Mouse (Mus musculus) myocyte (in vitro differentiated cells): ENCODE results near the gene Dpep3. TPM values are rescaled to one million over a fixed set of nuclear protein-coding genes. Genes with fewer than 3 reads are reported as not detected.
"Not testable (repeated sequence)": the region's sequence is repeated elsewhere in the genome, so short reads cannot be mapped to it uniquely, and the experiment has no call there.

ENCODE experiments used
- H3K27me3 ChIP-seq: one replicate; pipeline ENCODE4 v1.6.1; 2011; ENCODE audit not compliant: control insufficient read depth, insufficient read depth, insufficient read length
- H3K36me3 ChIP-seq: one replicate; pipeline ENCODE4 v1.6.1; 2011; ENCODE audit not compliant: control insufficient read depth, insufficient read depth
- H3K4me2 ChIP-seq: one replicate; pipeline ENCODE4 v1.6.1; 2011; ENCODE audit warnings: low read depth, control low read depth
- H3K4me3 ChIP-seq: one replicate; pipeline ENCODE4 v1.5.1; 2011; ENCODE audit warnings: mild to moderate bottlenecking, control low read depth, moderate library complexity
- H3K79me2 ChIP-seq: one replicate; pipeline ENCODE4 v1.6.1; 2011; ENCODE audit not compliant: control insufficient read depth, insufficient read depth
- H3ac ChIP-seq: one replicate; pipeline ENCODE4 v1.6.1; 2011; ENCODE audit not compliant: control insufficient read depth, insufficient read length
- CEBPB ChIP-seq: IDR thresholded peaks from 2 replicates; pipeline ENCODE4 v1.6.1; 2011; ENCODE audit warnings: mild to moderate bottlenecking, moderate library complexity; ENCODE audit not compliant: poor library complexity, insufficient read depth, severe bottlenecking
- E2F4 ChIP-seq: IDR thresholded peaks from one replicate; pipeline ENCODE4 v1.6.1; 2011; ENCODE audit warnings: mild to moderate bottlenecking, control low read depth, moderate library complexity; ENCODE audit not compliant: insufficient read depth
- MAX ChIP-seq: IDR thresholded peaks from one replicate; pipeline ENCODE4 v1.6.1; 2011; ENCODE audit warnings: low read depth, mild to moderate bottlenecking, control low read depth
- MYOD1 ChIP-seq, 3 experiments: IDR thresholded peaks; one replicate each; pipeline ENCODE4 v1.6.1; 2011; ENCODE audit warnings: control low read depth in 2 of 3, low read depth in 2 of 3, mild to moderate bottlenecking in 2 of 3, moderate library complexity in 1 of 3; ENCODE audit not compliant: insufficient read length in 2 of 3, control insufficient read depth in 1 of 3
- MYOG ChIP-seq, 3 experiments: IDR thresholded peaks; one replicate each; pipeline ENCODE4 v1.6.1; 2011; ENCODE audit warnings: control low read depth in 2 of 3, low read depth in 2 of 3, mild to moderate bottlenecking in 2 of 3; ENCODE audit not compliant: insufficient read length in 2 of 3, control insufficient read depth in 1 of 3, insufficient read depth in 1 of 3
- POLR2A ChIP-seq: IDR thresholded peaks from one replicate; pipeline ENCODE4 v1.6.1; 2011; ENCODE audit warnings: low read depth, mild to moderate bottlenecking, control low read depth, moderate library complexity; ENCODE audit not compliant: insufficient read length
- POLR2AphosphoS2 ChIP-seq: IDR thresholded peaks from one replicate; pipeline ENCODE4 v1.6.1; 2011; ENCODE audit warnings: low read depth, control low read depth; ENCODE audit not compliant: insufficient read length
- REST ChIP-seq: IDR thresholded peaks from one replicate; pipeline ENCODE4 v1.6.1; 2011; ENCODE audit warnings: mild to moderate bottlenecking, control low read depth, moderate library complexity; ENCODE audit not compliant: insufficient read depth, insufficient read length
- SRF ChIP-seq: IDR thresholded peaks from one replicate; pipeline ENCODE4 v1.6.1; 2011; ENCODE audit warnings: low read depth; ENCODE audit not compliant: control insufficient read depth, insufficient read length
- TCF12 ChIP-seq: IDR thresholded peaks from one replicate; pipeline ENCODE4 v1.6.1; 2011; ENCODE audit warnings: mild to moderate bottlenecking, control low read depth; ENCODE audit not compliant: poor library complexity, insufficient read depth, severe bottlenecking
- TCF3 ChIP-seq: IDR thresholded peaks from one replicate; pipeline ENCODE4 v1.6.1; 2011; ENCODE audit warnings: low read depth, control low read depth; ENCODE audit not compliant: insufficient read length
- USF1 ChIP-seq: IDR thresholded peaks from one replicate; pipeline ENCODE4 v1.6.1; 2011; ENCODE audit warnings: low read depth, mild to moderate bottlenecking, control low read depth, moderate library complexity
- polyA plus RNA-seq: library from polyadenylated mRNA; unstranded; fragments of >200 nt; fragmentation: generic; extraction: Trizol; gene quantifications from one replicate; pipeline ENCODE4 v1.2.1, GENCODE M21; 2012; ENCODE audit warnings: missing spikeins

Gene Dpep3
- polyA plus RNA-seq, 1 experiment: not detected

GRCm38 (mm10) chr8:105991546-105991945, 12.3 kb upstream of the Dpep3 start:
- Histone ChIP-seq H3K36me3 (no peaks in the 10 kb centered on the region), H3K27me3 (peaks cover 9% of the 10 kb centered on the region), H3K79me2 (no peaks in the 10 kb centered on the region), H3ac (no peak overlapping the region), H3K4me2 (peak overlapping the region; percentile 74), H3K4me3 (no peak overlapping the region)
- TF ChIP-seq MYOD1 (IDR thresholded peaks at IDR 0.05; ENCODE audit: control insufficient read depth in 1 of 3, insufficient read length in 2 of 3, low read depth in 2 of 3) (no peak), USF1 (no peak), POLR2AphosphoS2 (no peak), TCF3 (no peak), TCF12 (no peak), POLR2A (no peak), CEBPB (no peak), MYOG (IDR thresholded peaks at IDR 0.05; ENCODE audit: control insufficient read depth in 1 of 3, insufficient read depth in 1 of 3, insufficient read length in 2 of 3, low read depth in 2 of 3) (no peak), MAX (no peak), E2F4 (no peak), SRF (no peak), REST (no peak)

- Histone ChIP-seq H3K27me3 (peaks cover 9% of the 10 kb centered on the region), H3K36me3 (no peaks in the 10 kb centered on the region), H3K4me3 (no peak within 1 kb of the TSS), H3K4me2 (peak within 1 kb of the TSS; percentile 74), H3ac (no peak within 1 kb of the TSS), H3K79me2 (no peaks in the 10 kb centered on the region)
- TF ChIP-seq MYOG (IDR thresholded peaks at IDR 0.05; ENCODE audit: control insufficient read depth in 1 of 3, insufficient read depth in 1 of 3, insufficient read length in 2 of 3, low read depth in 2 of 3) (no peak), POLR2AphosphoS2 (no peak), TCF3 (no peak), REST (no peak), TCF12 (no peak), MAX (no peak), CEBPB (no peak), E2F4 (no peak), USF1 (no peak), SRF (no peak), POLR2A (no peak), MYOD1 (IDR thresholded peaks at IDR 0.05; ENCODE audit: control insufficient read depth in 1 of 3, insufficient read length in 2 of 3, low read depth in 2 of 3) (no peak)
Measured at GRCm38 (mm10) chr8:105990856-105991387, 11.7 kb upstream of the Dpep3 start, which contains the start of gene Dus2. Gene Dus2 (plus strand): TSS chr8:105991337.

- peaks cover 17% of the 10 kb centered on the region for H3K27me3 ChIP-seq
- no peak overlapping the region for H3ac ChIP-seq
- no peaks in the 10 kb centered on the region for H3K79me2 ChIP-seq
- no peak for TF ChIP-seq USF1
- TF ChIP-seq MYOD1 (IDR thresholded peaks at IDR 0.05; ENCODE audit: control insufficient read depth in 1 of 3, insufficient read length in 2 of 3, low read depth in 2 of 3): no peak
- TF ChIP-seq E2F4: no peak
- TF ChIP-seq SRF: no peak
- no peak for TF ChIP-seq POLR2AphosphoS2
- no peak for TF ChIP-seq MAX
- TF ChIP-seq MYOG (IDR thresholded peaks at IDR 0.05; ENCODE audit: control insufficient read depth in 1 of 3, insufficient read depth in 1 of 3, insufficient read length in 2 of 3, low read depth in 2 of 3): no peak
- TF ChIP-seq POLR2A: no peak
- no peak for TF ChIP-seq TCF3
- TF ChIP-seq TCF12: no peak
- no peak for TF ChIP-seq CEBPB
- no peak for TF ChIP-seq REST
- H3K36me3 ChIP-seq: no peaks in the 10 kb centered on the region
- H3K4me2 ChIP-seq: no peak overlapping the region
- H3K4me3 ChIP-seq: no peak overlapping the region
Measured at GRCm38 (mm10) chr8:105988546-105988945, 9.3 kb upstream of the Dpep3 start.

- H3K27me3 ChIP-seq: peaks cover 13% of the 10 kb centered on the region
- not testable (repeated sequence) for H3K4me2 ChIP-seq, H3K4me3 ChIP-seq, H3K79me2 ChIP-seq, H3ac ChIP-seq, H3K36me3 ChIP-seq
Measured at GRCm38 (mm10) chr8:105983406-105983805, 4.2 kb upstream of the Dpep3 start.

GRCm38 (mm10) chr8:105981146-105981545, 1.9 kb upstream of the Dpep3 start:
- Histone ChIP-seq H3K27me3 (peaks cover 18% of the 10 kb centered on the region), H3ac (no peak overlapping the region), H3K79me2 (no peaks in the 10 kb centered on the region), H3K36me3 (no peaks in the 10 kb centered on the region), H3K4me2 (no peak overlapping the region), H3K4me3 (no peak overlapping the region)
- TF ChIP-seq E2F4: no peak
- TF ChIP-seq POLR2A: no peak
- TF ChIP-seq MYOG (IDR thresholded peaks at IDR 0.05; ENCODE audit: control insufficient read depth in 1 of 3, insufficient read depth in 1 of 3, insufficient read length in 2 of 3, low read depth in 2 of 3): no peak
- no peak for TF ChIP-seq USF1
- no peak for TF ChIP-seq TCF3
- TF ChIP-seq TCF12: no peak
- TF ChIP-seq CEBPB: no peak
- TF ChIP-seq MAX: no peak
- no peak for TF ChIP-seq REST
- TF ChIP-seq MYOD1 (IDR thresholded peaks at IDR 0.05; ENCODE audit: control insufficient read depth in 1 of 3, insufficient read length in 2 of 3, low read depth in 2 of 3): no peak
- no peak for TF ChIP-seq POLR2AphosphoS2
- no peak for TF ChIP-seq SRF
